Mouse (Mus musculus) embryonic facial prominence, embryonic 13.5 days (tissue): ENCODE data around the gene Agtr2. TPM values are rescaled to one million over a fixed set of nuclear protein-coding genes. Genes with fewer than 3 reads are reported as not detected.
A peak's percentile ranks its signal among the peaks of the same experiment; 100 is the strongest.
"Not testable (repeated sequence)": the region's sequence is repeated elsewhere in the genome, so short reads cannot be mapped to it uniquely, and the experiment has no call there.

Experiments used
- ATAC-seq: fragments of 200-750 bp; cut with Nextera tagmentation; 2 replicates; pipeline ENCODE4 v1.8.0; 2017; ENCODE audit warnings: low read depth; ENCODE audit not compliant: insufficient number of reproducible peaks, insufficient read depth, low FRiP score, low TSS enrichment
- H3K27ac ChIP-seq: fragments of 300-500 bp; sonication (generic); 2 replicates; pipeline ENCODE4 v1.5.1; 2015; ENCODE audit warnings: moderate library complexity, mild to moderate bottlenecking, inconsistent platforms
- H3K27me3 ChIP-seq: fragments of 300-500 bp; sonication (generic); 2 replicates; pipeline ENCODE4 v1.6.1; 2015; ENCODE audit warnings: mild to moderate bottlenecking, inconsistent platforms
- H3K36me3 ChIP-seq: fragments of 300-500 bp; sonication (generic); 2 replicates; pipeline ENCODE4 v1.6.1; 2015; ENCODE audit warnings: mild to moderate bottlenecking, inconsistent platforms
- H3K4me1 ChIP-seq: fragments of 300-500 bp; sonication (generic); 2 replicates; pipeline ENCODE4 v1.6.1; 2015; ENCODE audit warnings: inconsistent platforms
- H3K4me2 ChIP-seq: fragments of 300-500 bp; sonication (generic); 2 replicates; pipeline ENCODE4 v1.6.1; 2015; ENCODE audit warnings: moderate library complexity, mild to moderate bottlenecking, inconsistent platforms
- H3K4me3 ChIP-seq: fragments of 300-500 bp; sonication (generic); 2 replicates; pipeline ENCODE4 v1.5.1; 2015; ENCODE audit warnings: mild to moderate bottlenecking, inconsistent platforms
- H3K9ac ChIP-seq: fragments of 300-500 bp; sonication (generic); 2 replicates; pipeline ENCODE4 v1.6.1; 2015; ENCODE audit warnings: mild to moderate bottlenecking, inconsistent platforms
- H3K9me3 ChIP-seq: fragments of 300-500 bp; sonication (generic); 2 replicates; pipeline ENCODE4 v1.6.1; 2016; ENCODE audit warnings: inconsistent platforms
- WGBS: fragments of 180-500 bp; shearing (Covaris S2); methylation state at CpG from one replicate; pipeline ENCODE4 v1.1.7; 2015; ENCODE audit warnings: mixed read lengths; 5-methylcytosine and 5-hydroxymethylcytosine counted together
- polyA plus RNA-seq: library from polyadenylated mRNA; unstranded; fragments of >200 nt; fragmentation: Nextera tagmentation; extraction: Ambion mirVana; gene quantifications from 2 replicates; pipeline ENCODE4 v1.2.1, GENCODE M21; 2015

Gene Agtr2
- 33.9 and 44.3 TPM in 2 replicates for polyA plus RNA-seq

GRCm38 (mm10) chrX:21484414-21484813, at the start of gene Agtr2:
Gene Agtr2, plus strand, starts transcription at chrX:21484544.
- Histone ChIP-seq H3K4me1 (no peaks in the 10 kb centered on the region), H3K9me3 (no peaks in the 10 kb centered on the region), H3K9ac (no peak within 1 kb of the TSS), H3K4me3 (0 out of 2 replicates have a peak within 1 kb of the TSS, but pooled peaks have one; percentile 12), H3K36me3 (no peaks in the 10 kb centered on the region), H3K4me2 (peak within 1 kb of the TSS; percentile 20; the same call in 1 of the 2 replicates), H3K27ac (no peak within 1 kb of the TSS; the same call in 1 of the 2 replicates), H3K27me3 (no peaks in the 10 kb centered on the region)
- ATAC-seq = no peak
- WGBS = 49% methylated on average over 5 of the region's 5 CpGs

GRCm38 (mm10) chrX:21452519-21452918, 31.8 kb upstream of the Agtr2 start:
- no peaks in the 10 kb centered on the region for H3K4me1 ChIP-seq
- ATAC-seq = no peak
- no peaks in the 10 kb centered on the region for H3K36me3 ChIP-seq
- H3K9me3 ChIP-seq = no peaks in the 10 kb centered on the region
- no peak overlapping the region for H3K4me2 ChIP-seq
- no peak overlapping the region for H3K9ac ChIP-seq
- no peaks in the 10 kb centered on the region for H3K27me3 ChIP-seq
- H3K27ac ChIP-seq = no peak overlapping the region
- no peak overlapping the region for H3K4me3 ChIP-seq
- 40% methylated on average over 3 of the region's 3 CpGs for WGBS

GRCm38 (mm10) chrX:21488111-21488510, 3.8 kb downstream of the Agtr2 start:
- no peak overlapping the region for H3K9ac ChIP-seq
- H3K27me3 ChIP-seq = no peaks in the 10 kb centered on the region
- H3K4me2 ChIP-seq = no peak overlapping the region
- H3K4me1 ChIP-seq = no peaks in the 10 kb centered on the region
- WGBS = 34% methylated on average over 2 of the region's 2 CpGs
- H3K36me3 ChIP-seq = no peaks in the 10 kb centered on the region
- no peaks in the 10 kb centered on the region for H3K9me3 ChIP-seq
- no peak for ATAC-seq
- H3K27ac ChIP-seq = no peak overlapping the region
- no peak overlapping the region for H3K4me3 ChIP-seq

- no peak overlapping the region for H3K4me3 ChIP-seq
- 28% methylated on average over 2 of the region's 2 CpGs for WGBS
- no peak for ATAC-seq
- H3K4me1 ChIP-seq = no peaks in the 10 kb centered on the region
- no peaks in the 10 kb centered on the region for H3K9me3 ChIP-seq
- H3K9ac ChIP-seq = no peak overlapping the region
- H3K27ac ChIP-seq = no peak overlapping the region
- no peaks in the 10 kb centered on the region for H3K36me3 ChIP-seq
- H3K4me2 ChIP-seq = no peak overlapping the region
- H3K27me3 ChIP-seq = no peaks in the 10 kb centered on the region
Observed at GRCm38 (mm10) chrX:21500242-21500641, 15.9 kb downstream of the Agtr2 start.

DNA sequence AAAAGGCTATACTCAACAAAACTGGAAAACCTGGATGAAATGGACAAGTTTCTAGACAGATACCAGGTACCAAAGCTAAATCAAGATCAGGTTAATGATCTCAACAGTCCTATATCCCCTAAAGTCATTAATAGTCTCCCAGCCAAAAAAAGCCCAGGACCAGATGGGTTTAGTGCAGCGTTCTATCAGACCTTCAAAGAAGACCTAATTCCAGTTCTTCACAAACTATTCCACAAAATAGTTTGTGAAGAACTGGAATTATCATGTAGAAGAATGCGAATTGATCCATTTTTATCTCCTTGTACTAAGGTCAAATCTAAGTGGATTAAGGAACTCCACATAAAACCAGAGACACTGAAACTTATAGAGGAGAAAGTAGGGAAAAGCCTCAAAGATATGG, 23.0 kb downstream of the Agtr2 start:
- H3K36me3 ChIP-seq, H3K9ac ChIP-seq, H3K4me3 ChIP-seq, H3K27me3 ChIP-seq, H3K4me1 ChIP-seq, H3K4me2 ChIP-seq, H3K27ac ChIP-seq, H3K9me3 ChIP-seq, ATAC-seq: not testable (repeated sequence)
- 84% methylated on average over 2 of the region's 2 CpGs for WGBS

GRCm38 (mm10) chrX:21522590-21522989, 38.2 kb downstream of the Agtr2 start:
- H3K4me2 ChIP-seq = no peak overlapping the region
- ATAC-seq = no peak
- H3K27ac ChIP-seq = no peak overlapping the region
- no peaks in the 10 kb centered on the region for H3K36me3 ChIP-seq
- no peaks in the 10 kb centered on the region for H3K27me3 ChIP-seq
- no peak overlapping the region for H3K4me3 ChIP-seq
- H3K4me1 ChIP-seq = no peaks in the 10 kb centered on the region
- H3K9ac ChIP-seq = no peak overlapping the region
- WGBS = 81% methylated on average over 4 of the region's 4 CpGs
- no peaks in the 10 kb centered on the region for H3K9me3 ChIP-seq

Other genes with a start within 250 kb of the Agtr2 start
- 0.44 and 0.76 TPM in 2 replicates for gene Slc6a14, start 230.4 kb downstream of the Agtr2 start, polyA plus RNA-seq